Mouse (Mus musculus) bone marrow, adult 2 months (tissue): ENCODE data around the gene Dcn.

Experiments used
- CTCF ChIP-seq: fragments of 200-500 bp; IDR thresholded peaks from 2 replicates; pipeline ENCODE4 v1.5.1; 2011; ENCODE audit warnings: low read length, control low read depth; ENCODE audit not compliant: control insufficient read depth, insufficient read depth
- POLR2A ChIP-seq: fragments of 200-500 bp; IDR thresholded peaks from 2 replicates; pipeline ENCODE4 v1.6.1; 2011; ENCODE audit warnings: low read depth, mild to moderate bottlenecking, control low read depth, low read length, borderline replicate concordance; ENCODE audit not compliant: control insufficient read depth

- TF ChIP-seq POLR2A = no peak
- no peak for TF ChIP-seq CTCF
Measured at GRCm38 (mm10) chr10:97478259-97478658, 1.1 kb upstream of the Dcn start.
